Mouse (Mus musculus) cerebellum, postnatal 25 days (tissue): Measurements from ENCODE around the gene Fam107b.
"Not testable (repeated sequence)": the region's sequence is repeated elsewhere in the genome, so short reads cannot be mapped to it uniquely, and the experiment has no call there.

Source experiments
- DNase-seq, 2 experiments: peaks; one replicate each; pipeline ENCODE4 v3.0.0; 2021; ENCODE audit warnings: mixed read lengths in 2 of 2

The Fam107b gene

GRCm38 (mm10) chr2:3659300-3659910, 89.1 kb downstream of the Fam107b start:
- DNase-seq: no peak

DNA sequence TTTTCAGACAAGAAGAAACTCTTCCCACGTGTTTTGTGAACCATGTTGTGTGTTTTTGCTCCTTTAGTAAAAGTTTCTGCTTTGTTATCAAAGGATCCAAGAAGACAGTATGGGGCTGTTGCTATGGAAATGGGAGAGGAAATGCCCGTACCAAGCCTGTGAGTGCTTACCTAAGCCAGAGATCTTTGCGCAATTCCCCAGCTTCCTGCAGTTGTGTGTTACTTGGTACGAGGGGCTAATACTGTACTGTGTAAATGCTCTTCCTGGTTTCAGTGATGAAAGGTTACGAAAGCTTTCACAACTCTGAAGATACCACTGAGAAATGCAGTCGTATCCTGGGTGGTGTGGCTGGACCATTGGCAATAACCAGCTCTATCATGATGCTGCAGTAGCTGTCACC, 93.8 kb downstream of the Fam107b start:
- no peak for DNase-seq

GRCm38 (mm10) chr2:3668682-3669081, 98.4 kb downstream of the Fam107b start:
- DNase-seq: no peak

DNA sequence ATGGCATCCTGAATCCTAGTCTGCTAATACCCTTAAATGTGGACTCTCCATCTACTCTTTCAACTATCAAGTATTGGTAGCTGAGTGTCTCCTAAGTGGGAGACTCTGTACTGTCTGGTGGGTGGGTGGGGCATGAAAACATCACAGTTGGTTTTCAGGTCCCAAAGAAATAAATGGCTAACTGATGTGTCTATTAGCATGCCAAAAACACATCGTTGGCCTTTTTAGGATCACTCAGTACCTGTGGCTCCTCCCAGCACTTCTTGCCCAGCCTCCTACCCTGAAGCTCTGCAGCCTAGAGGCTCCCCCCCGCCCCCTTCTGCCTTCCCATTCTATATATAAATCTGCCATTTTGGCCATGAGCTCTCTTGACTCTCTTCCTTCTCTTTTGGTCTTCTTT, 99.4 kb downstream of the Fam107b start:
- DNase-seq: no peak

DNA sequence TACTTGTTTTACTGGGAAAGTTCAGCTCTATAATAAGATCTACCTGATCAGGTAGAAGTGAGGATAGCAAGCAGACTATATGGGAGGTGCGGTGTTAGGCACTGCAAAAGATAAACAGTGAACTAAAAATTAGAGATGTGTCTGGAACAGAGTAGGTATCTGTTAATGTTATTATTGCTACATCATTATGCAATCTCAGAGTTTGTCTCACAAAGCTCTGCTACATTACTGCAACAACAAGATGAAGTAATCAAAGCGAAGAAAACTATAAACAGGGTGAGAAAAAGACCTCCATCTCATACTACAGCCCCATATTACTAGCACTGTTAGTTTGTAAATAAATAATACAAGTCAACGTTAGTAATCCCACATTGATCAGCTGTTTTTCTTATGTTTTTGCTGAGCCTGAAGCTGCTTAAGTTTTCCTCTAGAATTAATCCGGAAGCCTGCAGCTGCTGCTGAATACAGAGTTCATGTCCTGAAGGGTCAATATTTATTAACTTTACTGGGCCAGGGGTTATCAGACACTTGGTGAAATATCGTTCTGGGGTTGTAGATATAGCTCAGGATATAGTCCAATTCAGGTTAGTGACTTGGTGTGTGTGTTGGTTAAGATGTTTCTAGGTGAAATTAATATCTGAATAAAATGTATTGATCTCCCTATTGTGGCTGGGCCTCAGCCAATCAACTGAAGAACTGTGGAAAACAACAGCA, 102.5 kb downstream of the Fam107b start:
- DNase-seq: no peak

- no peak for DNase-seq
Observed at GRCm38 (mm10) chr2:3675481-3675880, 105.2 kb downstream of the Fam107b start.

GRCm38 (mm10) chr2:3682699-3683098, 112.4 kb downstream of the Fam107b start:
- DNase-seq: no peak

DNA sequence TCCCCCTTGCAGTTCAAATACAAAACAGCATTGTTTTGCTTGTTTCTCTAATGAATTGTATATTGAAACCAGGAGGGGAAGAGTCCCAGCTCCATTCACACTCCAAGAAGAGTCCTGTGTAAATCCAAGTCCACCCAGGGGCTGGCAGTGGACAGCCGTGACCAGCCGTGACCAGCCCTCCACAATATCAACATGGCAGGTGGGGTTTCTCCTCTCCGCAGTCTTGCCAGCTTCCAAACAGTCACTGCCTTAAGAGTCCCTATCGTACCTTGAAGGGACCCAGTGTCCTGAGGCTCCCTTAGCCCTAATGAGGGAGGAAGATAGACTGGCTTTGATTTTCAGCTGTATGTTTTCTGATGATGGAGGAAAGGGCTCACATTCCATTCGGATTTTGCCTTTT, 113.1 kb downstream of the Fam107b start:
- no peak for DNase-seq

- no peak for DNase-seq
Observed at GRCm38 (mm10) chr2:3683751-3684229, 113.5 kb downstream of the Fam107b start.

- no peak for DNase-seq
Observed at GRCm38 (mm10) chr2:3690221-3690620, 119.9 kb downstream of the Fam107b start.

DNA sequence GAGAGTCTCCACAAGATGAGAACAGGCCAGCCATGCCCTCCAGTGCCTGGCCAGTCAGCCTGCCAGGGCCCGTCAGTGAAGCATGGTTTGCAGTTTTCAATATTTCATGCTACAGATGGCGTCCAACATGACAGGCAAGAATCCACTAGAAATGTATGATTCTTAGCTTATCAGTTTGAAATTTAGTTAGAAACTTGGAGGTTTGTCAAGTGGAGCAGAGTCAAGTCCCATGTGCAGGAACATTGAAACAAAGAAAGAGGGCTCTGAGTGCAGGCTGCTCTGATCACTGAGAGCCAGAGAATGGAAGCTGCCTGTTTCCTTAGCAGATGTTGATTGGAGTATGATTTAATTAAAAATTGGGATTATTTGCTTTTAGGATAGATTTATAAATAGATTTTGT, 122.5 kb downstream of the Fam107b start:
- no peak for DNase-seq

- no peak for DNase-seq
Observed at GRCm38 (mm10) chr2:3695900-3696299, 125.6 kb downstream of the Fam107b start.

GRCm38 (mm10) chr2:3700368-3700767, 130.1 kb downstream of the Fam107b start:
- DNase-seq: no peak

- no peak for DNase-seq
Observed at GRCm38 (mm10) chr2:3702640-3703190, 132.4 kb downstream of the Fam107b start.

DNA sequence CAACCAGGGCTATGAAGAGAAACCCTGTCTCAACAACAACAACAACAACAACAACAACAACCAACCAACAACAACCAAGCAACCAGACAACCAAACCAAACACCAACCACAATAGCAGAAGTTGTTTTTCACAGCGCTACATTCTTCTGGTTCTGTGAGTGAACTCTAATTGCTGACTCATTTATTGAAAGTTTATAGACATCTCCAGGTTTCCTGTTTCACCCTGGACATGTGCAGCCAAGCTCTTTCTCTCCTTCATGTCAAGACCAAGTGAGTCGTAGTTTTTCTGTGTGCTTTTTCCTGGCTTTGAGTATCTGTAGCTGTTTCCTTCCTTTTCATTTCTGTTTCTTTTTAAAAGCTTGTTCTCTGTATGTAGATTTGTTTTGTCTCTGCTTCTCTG, 133.5 kb downstream of the Fam107b start:
- DNase-seq: no peak

DNA sequence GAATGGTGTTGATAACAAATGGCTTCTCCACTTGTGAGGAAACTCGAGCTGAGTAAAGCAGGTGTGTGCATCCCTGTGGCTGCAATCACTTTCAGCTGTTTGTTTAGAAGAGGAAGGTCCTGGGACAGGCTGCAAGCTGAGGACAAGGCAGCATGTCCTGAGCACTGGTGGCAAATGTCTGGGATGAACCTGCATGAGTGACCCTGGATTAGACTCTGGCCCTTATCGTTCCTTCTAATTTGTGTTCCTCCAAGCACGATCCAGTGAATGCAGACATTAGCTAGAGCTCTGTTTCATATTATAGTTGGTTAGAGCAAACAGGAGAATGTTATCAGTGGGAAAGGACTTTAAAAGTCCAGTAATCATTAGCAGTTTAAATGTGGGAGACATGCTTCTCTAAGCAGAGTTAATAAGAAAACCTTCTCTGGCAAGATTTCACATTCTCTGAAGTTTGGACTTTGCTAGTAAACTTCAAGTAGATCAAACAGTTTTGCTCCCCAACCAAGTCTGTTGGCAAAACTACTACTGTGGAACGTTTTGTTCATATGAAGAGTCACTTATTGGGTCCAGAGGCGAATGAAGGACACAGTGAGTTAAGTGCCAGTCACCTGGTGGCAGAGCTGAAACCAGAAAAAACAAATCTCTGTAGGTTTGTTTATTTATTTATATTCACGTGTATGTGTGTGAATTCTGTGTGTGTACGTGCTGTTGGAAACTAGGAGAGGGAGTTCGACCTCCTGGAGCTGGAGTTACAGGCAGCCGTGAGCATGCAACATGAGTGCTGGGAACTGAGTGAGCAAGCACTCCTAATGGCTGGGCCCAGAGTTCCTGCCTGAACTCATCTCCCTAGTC, 134.2 kb downstream of the Fam107b start:
- DNase-seq: no peak

DNA sequence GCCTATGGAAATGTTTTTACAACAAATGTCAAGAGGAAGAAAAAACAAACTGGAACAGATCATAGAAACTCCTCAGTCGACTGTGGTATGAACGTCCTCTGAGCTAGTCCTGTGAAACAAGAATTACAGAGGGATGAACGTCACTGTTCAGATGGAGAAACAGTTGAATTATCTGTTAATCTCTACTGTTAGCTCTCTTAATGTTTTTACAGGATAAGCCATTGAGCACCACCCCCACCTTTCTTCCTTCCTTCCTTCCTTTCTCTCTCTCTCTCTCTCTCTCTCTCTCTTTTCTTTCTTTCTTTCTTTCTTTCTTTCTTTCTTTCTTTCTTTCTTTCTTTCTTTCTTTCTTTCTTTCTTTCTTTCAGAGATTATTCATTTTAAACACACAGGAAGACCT, 135.0 kb downstream of the Fam107b start:
- DNase-seq: not testable (repeated sequence)

- no peak for DNase-seq
Observed at GRCm38 (mm10) chr2:3707236-3707635, 136.9 kb downstream of the Fam107b start.

- DNase-seq: no peak
Observed at GRCm38 (mm10) chr2:3708621-3709020, 138.3 kb downstream of the Fam107b start.

GRCm38 (mm10) chr2:3709882-3710281, 139.6 kb downstream of the Fam107b start:
- no peak for DNase-seq

DNA sequence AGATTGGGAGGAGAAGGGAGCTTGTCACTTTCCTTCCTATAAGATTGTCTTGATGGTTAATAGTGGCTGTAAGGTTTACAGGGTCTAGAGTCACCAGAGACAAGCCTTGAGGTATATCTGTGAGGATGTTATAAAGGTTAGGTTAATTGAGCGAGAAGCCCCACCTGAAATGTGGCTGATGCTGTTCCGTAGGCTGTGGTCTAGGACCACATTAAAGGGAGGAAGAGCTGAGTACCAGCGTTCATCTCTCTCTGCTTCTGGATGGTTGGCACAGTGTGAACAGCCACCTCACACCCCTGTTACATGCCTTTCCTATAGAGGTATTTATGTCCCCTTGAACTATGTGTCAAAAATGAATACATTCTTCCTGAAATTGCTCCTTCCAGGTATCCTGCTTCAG, 140.2 kb downstream of the Fam107b start:
- DNase-seq: no peak

- no peak for DNase-seq
Observed at GRCm38 (mm10) chr2:3712369-3713042, 142.2 kb downstream of the Fam107b start.

- peak; percentile 95 to 97 for DNase-seq
Observed at GRCm38 (mm10) chr2:3713212-3713681, 143.0 kb downstream of the Fam107b start.
